Mouse (Mus musculus) left cerebral cortex, adult 9 months (tissue): Measurements from ENCODE around the gene Atxn1.
A peak's percentile ranks its signal among the peaks of the same experiment; 100 is the strongest.

Source experiments
- DNase-seq, 2 experiments: peaks; one replicate each; pipeline ENCODE4 v3.0.0; 2022; ENCODE audit warnings: low spot score in 2 of 2

The Atxn1 gene

GRCm38 (mm10) chr13:45778171-45778570 is 186.6 kb downstream of the Atxn1 start:
- no peak for DNase-seq

DNA sequence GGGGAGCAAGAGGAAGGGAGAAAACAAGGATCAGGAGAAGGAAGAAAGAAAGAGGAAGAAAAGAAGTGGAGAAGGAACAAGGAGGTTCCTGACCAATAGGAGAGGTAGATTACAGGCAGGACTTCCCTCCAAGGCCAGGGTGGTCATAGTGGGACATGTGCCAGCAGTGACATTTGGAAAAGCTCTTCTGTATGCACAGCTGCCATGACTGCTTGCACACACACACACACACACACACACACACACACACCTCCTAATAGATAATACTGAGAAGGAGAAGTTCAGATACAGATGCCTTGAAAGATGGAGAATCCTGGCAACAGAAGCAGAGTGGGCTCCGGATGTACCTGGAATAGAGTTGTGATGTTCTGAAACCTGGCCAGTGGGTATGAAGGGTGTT is 189.3 kb downstream of the Atxn1 start:
- DNase-seq, result no peak

DNA sequence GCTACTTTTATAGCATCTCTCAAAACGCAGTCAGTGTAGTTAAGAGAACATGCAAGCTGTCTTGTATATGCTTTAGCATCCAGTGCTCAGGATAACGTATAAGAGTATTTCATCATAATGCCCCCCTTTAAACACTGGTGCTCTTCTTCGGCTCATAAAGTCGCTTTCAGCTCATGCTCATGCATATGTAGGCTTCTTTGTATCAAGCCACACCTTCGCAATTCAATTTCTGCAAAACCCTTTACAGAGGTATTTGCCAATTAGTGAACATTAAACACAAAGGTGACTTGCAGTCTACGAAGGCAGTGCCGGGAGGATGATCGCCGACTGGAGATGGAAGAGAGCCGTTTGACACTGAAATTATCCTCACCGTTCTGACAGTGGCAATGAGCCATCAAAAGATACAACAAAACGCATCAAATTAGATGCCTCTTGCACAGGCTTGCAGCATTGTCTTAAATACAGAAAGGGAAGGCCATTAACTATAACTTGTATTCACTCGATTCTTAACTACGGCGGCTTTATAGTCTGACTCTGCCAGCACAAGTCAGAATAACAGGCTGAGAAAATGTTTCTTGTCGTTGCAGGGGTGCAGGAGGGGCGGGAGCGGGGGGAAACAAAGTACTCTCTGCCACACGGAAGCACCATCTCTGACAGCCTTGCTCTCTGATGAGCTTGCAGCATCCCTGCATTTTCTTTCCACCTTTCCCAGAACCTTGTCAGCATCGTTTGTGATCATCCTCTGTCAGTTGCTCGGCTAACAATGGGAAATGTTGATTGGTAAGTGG is 191.2 kb downstream of the Atxn1 start:
- no peak for DNase-seq

DNA sequence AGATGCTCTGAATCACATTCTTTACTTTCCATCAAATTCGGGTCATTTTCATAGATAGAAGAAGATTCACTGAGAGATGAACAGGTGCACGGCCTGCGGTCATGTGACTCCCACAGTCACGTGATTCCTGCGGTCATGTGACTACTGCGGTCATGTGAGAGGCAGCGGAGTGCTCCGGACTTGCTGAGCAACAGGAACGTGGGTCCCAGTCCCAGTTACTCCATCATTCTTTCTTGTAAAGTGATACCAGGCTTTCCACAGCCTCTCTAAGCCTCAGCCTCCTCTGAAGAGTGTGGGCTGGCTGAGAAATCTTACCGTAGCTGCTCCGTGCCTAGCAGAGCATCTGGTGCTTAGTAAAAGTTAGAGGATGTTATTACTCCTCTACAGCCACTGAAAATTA is 195.1 kb downstream of the Atxn1 start:
- peak in 1 of 2 experiments; percentile 56 for DNase-seq

DNA sequence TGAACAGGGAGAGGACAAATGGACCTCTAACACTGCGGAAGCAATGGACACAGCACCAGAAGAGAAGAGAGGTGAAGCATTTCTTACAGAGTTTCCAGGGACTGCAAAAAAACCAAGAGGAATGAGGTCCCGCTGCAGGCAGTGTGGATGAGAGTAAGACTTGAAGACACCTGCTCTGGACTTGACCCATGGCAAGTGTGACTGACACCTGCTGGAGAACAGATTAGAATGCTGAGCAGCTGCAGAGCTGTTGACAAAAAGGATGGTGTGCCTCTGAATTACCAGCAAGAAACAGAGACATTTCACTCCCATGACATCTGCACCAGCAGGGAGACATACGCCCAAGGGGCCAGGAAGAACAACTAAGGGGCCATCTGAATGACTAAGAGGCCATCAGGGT is 196.6 kb downstream of the Atxn1 start:
- DNase-seq, result no peak

GRCm38 (mm10) chr13:45764354-45764753 is 200.5 kb downstream of the Atxn1 start:
- no peak for DNase-seq

GRCm38 (mm10) chr13:45762278-45762677 is 202.5 kb downstream of the Atxn1 start:
- no peak for DNase-seq

GRCm38 (mm10) chr13:45754483-45754882 is 210.3 kb downstream of the Atxn1 start:
- no peak for DNase-seq

GRCm38 (mm10) chr13:45752498-45752897 is 212.3 kb downstream of the Atxn1 start:
- DNase-seq, result no peak

GRCm38 (mm10) chr13:45751231-45751630 is 213.6 kb downstream of the Atxn1 start:
- DNase-seq, result no peak

DNA sequence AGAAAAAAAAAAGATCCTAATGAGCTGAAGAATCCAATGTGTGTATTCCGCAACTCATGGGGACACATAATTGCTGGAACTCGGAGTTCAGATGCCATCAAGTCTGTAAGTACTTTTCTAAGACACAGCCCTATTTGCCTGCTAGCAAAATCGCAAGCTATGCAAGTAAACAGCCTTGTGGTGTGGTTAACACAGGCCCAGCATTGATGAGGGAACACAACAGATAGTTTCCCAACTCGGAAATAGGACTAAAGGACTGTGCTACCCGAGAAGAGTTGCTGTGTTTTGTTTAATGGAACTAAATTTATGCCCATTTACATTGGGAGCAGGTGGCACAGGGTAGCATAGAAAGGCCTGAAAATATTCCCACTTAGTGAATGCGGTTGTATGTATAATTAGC is 214.2 kb downstream of the Atxn1 start:
- DNase-seq, result no peak

DNA sequence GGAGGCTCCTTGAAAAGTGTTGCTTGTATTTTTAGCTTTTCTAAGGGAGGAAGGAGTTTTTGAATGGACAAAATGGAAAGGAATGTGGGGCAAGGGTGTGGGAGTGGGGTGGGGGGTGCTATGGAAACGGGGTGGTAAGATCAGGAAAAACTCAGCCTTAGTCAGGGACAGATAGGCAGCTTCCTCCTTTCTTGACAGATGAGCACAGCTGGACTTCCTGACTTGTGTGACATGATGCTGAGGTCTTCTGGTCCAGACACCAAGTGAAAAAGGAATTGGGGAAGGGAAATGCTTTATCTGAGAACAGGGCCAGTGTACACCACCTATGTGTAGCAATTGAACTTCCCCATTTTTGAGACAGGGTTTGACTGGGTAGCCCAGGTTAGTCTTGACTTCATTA is 214.9 kb downstream of the Atxn1 start:
- no peak for DNase-seq

DNA sequence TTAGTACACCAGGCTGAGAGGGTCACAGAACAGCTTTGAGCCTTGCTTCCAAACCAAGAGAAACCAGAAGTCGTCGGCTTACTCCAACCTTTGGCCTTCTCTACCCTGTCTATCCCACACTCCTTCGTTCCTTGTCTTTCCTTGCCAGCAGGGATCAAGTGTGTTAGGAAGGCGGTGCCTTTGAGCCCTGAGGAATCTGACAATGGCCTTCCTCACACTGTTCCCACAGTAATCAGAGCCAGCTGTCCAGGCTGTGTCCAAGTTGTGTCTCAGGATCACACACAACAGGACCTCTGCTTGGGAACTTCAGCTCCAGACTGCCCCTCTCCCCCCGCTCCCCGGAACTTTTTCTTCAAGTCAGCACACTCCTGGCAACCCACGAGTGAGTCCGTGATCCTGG is 215.6 kb downstream of the Atxn1 start:
- no peak for DNase-seq

GRCm38 (mm10) chr13:45748691-45749090 is 216.1 kb downstream of the Atxn1 start:
- DNase-seq, result no peak

GRCm38 (mm10) chr13:45745851-45746773 is 218.7 kb downstream of the Atxn1 start:
- DNase-seq, result no peak

DNA sequence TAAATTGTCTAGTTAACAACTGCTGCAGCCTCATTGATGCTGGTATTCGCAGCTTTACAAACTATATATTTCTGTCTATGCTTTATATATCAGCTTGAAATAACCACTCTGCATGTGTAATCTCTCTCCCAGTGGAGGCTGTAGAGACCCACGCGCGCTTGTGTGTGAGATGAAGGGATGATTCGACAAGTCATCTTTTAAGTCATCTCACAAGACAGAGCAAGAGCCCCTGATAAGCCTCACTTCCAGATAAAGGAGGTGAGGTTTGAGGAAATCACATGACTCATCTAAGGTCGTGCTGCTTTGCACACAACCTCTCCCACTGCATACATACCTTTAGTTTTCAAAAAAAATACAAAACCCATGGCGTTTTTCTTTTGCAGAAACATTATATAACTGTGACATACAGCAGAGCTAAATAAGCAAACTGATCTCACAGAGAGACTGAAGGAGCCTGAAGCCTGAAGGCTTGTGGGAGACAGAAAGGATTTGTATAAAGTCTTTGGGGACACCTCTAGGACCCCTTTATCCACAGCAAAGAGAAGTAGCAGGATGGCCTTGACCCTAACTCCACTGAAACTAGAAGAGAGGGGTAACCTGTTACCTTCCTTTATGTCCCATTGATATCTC is 219.9 kb downstream of the Atxn1 start:
- DNase-seq, result peak in 1 of 2 experiments; percentile 64

GRCm38 (mm10) chr13:45743848-45744247 is 221.0 kb downstream of the Atxn1 start:
- DNase-seq, result no peak

- DNase-seq, result no peak
These were observed 224.4 kb downstream of the Atxn1 start for GRCm38 (mm10) chr13:45740369-45740768.

- no peak for DNase-seq
These were observed 228.6 kb downstream of the Atxn1 start for GRCm38 (mm10) chr13:45736241-45736640.

DNA sequence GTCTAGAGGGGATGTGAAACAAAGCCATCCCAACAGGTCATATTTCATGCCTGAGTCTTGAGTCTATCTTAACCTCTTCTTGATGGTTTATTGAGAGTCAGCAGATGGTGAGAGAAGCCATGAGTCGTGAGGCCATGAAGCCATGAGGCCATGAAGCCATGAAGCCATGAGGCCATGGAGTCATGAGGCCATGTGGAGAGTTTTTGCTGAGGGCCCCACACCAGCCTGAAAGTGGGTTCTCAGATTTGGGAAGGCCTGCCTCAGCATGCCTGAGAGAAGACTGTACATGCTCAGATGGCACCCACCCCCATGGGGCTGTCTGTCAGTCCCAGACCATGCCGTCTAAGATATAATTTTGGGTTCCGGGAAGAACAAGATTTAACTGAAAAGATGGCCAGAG is 229.0 kb downstream of the Atxn1 start:
- DNase-seq, result no peak

- no peak for DNase-seq
These were observed 230.3 kb downstream of the Atxn1 start for GRCm38 (mm10) chr13:45734531-45734930.

GRCm38 (mm10) chr13:45732590-45732989 is 232.2 kb downstream of the Atxn1 start:
- no peak for DNase-seq
